Mouse (Mus musculus) liver, embryonic 14.5 days (tissue): ENCODE data around the gene Gm7247. TPM values are rescaled to one million over a fixed set of nuclear protein-coding genes. Genes with fewer than 3 reads are reported as not detected.
"Not testable (repeated sequence)": the region's sequence is repeated elsewhere in the genome, so short reads cannot be mapped to it uniquely, and the experiment has no call there.

Experiments used
- ATAC-seq: fragments of 200-750 bp; cut with Nextera tagmentation; 2 replicates; pipeline ENCODE4 v1.8.0; 2017; ENCODE audit warnings: moderate number of reproducible peaks, mild to moderate bottlenecking, moderate library complexity; ENCODE audit not compliant: insufficient read depth
- DNase-seq, 3 experiments: peaks; one replicate each; pipeline ENCODE4 v3.0.0-alpha.2; 2012 to 2013; ENCODE audit warnings: low read depth in 3 of 3, low spot score in 3 of 3
- H3K27ac ChIP-seq: fragments of 300-500 bp; sonication (generic); 2 replicates; pipeline ENCODE4 v1.5.1; 2014; ENCODE audit warnings: moderate library complexity, mild to moderate bottlenecking, control low read depth, inconsistent platforms
- H3K27me3 ChIP-seq: fragments of 300-500 bp; sonication (generic); 2 replicates; pipeline ENCODE4 v1.6.1; 2014; ENCODE audit warnings: mild to moderate bottlenecking, low read length, moderate library complexity; ENCODE audit not compliant: control insufficient read depth, insufficient read depth
- H3K36me3 ChIP-seq: fragments of 300-500 bp; sonication (generic); replicated peaks from 2 replicates; pipeline ENCODE4 v1.6.1; 2014; ENCODE audit warnings: low read depth; ENCODE audit not compliant: control insufficient read depth, insufficient read depth
- H3K4me1 ChIP-seq, 2 experiments: fragments of 200-500 bp in 1 of 2; fragments of 300-500 bp in 1 of 2; sonication (generic) in 1 of 2; replicated peaks; 2 replicates each; pipeline ENCODE4 v1.6.1; 2012 to 2014; ENCODE audit warnings: antibody characterized with exemption in 1 of 2, inconsistent platforms in 1 of 2, low read length in 1 of 2; ENCODE audit not compliant: control insufficient read depth in 2 of 2, insufficient read depth in 2 of 2
- H3K4me2 ChIP-seq: fragments of 300-500 bp; sonication (generic); 2 replicates; pipeline ENCODE4 v1.6.1; 2014; ENCODE audit warnings: low read depth, mild to moderate bottlenecking, control low read depth, moderate library complexity
- H3K4me3 ChIP-seq, 2 experiments: fragments of 200-500 bp in 1 of 2; fragments of 300-500 bp in 1 of 2; sonication (generic) in 1 of 2; 2 replicates each; pipeline ENCODE4 v1.5.1; 2012 to 2014; ENCODE audit warnings: low read depth in 2 of 2, low read length in 2 of 2, mild to moderate bottlenecking in 2 of 2, control low read depth in 1 of 2, inconsistent platforms in 1 of 2, moderate library complexity in 1 of 2; ENCODE audit not compliant: insufficient read depth in 1 of 2
- H3K9ac ChIP-seq: fragments of 300-500 bp; sonication (generic); replicated peaks from 2 replicates; pipeline ENCODE4 v1.6.1; 2014; ENCODE audit warnings: mild to moderate bottlenecking, control low read depth, moderate library complexity
- H3K9me3 ChIP-seq: fragments of 300-500 bp; sonication (generic); 2 replicates; pipeline ENCODE4 v1.6.1; 2016; ENCODE audit warnings: low read length, mixed read lengths; ENCODE audit not compliant: control insufficient read depth
- CTCF ChIP-seq: IDR thresholded peaks from 2 replicates; pipeline ENCODE4 v1.5.1; 2016; ENCODE audit warnings: antibody characterized with exemption, low read depth, control low read depth
- EP300 ChIP-seq: IDR thresholded peaks from 2 replicates; pipeline ENCODE4 v1.6.1; 2016; ENCODE audit warnings: antibody characterized with exemption, low read depth
- WGBS: fragments of 180-500 bp; shearing (Covaris S2); extraction: QIAGEN DNeasy Blood & Tissue Kit; methylation state at CpG from one replicate; pipeline ENCODE4 v1.1.7; 2014; ENCODE audit not compliant: insufficient replicate concordance; 5-methylcytosine and 5-hydroxymethylcytosine counted together
- polyA plus RNA-seq, 2 experiments: library from polyadenylated mRNA; depleted of rRNA in 1 of 2; stranded (reverse) in 1 of 2; unstranded in 1 of 2; fragments of >200 nt; fragmentation: Nextera tagmentation in 1 of 2; extraction: Ambion mirVana in 1 of 2; gene quantifications; 2 replicates each; pipeline versions ENCODE4 v1.2.1 to v1.2.3; 2012 to 2014

The Gm7247 gene
- polyA plus RNA-seq, 2 experiments = not detected

- H3K4me3 ChIP-seq = no peak overlapping the region
- 24% methylated on average over 2 of the region's 2 CpGs for WGBS
- TF ChIP-seq CTCF = no peak
- no peak for TF ChIP-seq EP300
- no peaks in the 10 kb centered on the region for H3K36me3 ChIP-seq
- no peak overlapping the region for H3K27ac ChIP-seq
- H3K9ac ChIP-seq = no peak overlapping the region
- H3K9me3 ChIP-seq = no peaks in the 10 kb centered on the region
- H3K4me1 ChIP-seq = no peaks in the 10 kb centered on the region
- H3K27me3 ChIP-seq = no peaks in the 10 kb centered on the region
- H3K4me2 ChIP-seq = no peak overlapping the region
- DNase-seq (no peak), ATAC-seq (no peak)
These were observed 62.3 kb downstream of the Gm7247 start for GRCm38 (mm10) chr14:51423885-51424284.

- not testable (repeated sequence) for DNase-seq, H3K9ac ChIP-seq, H3K27ac ChIP-seq, ATAC-seq, H3K27me3 ChIP-seq, H3K4me3 ChIP-seq, H3K36me3 ChIP-seq, H3K4me2 ChIP-seq, H3K9me3 ChIP-seq, H3K4me1 ChIP-seq
These were observed 68.6 kb downstream of the Gm7247 start for GRCm38 (mm10) chr14:51430138-51430537.

GRCm38 (mm10) chr14:51434546-51434945 lies 73.0 kb downstream of the Gm7247 start:
- TF ChIP-seq CTCF (no peak), EP300 (no peak)
- Histone ChIP-seq H3K4me1 (no peaks in the 10 kb centered on the region), H3K27me3 (no peaks in the 10 kb centered on the region), H3K36me3 (no peaks in the 10 kb centered on the region), H3K9ac (no peak overlapping the region), H3K4me2 (no peak overlapping the region), H3K27ac (no peak overlapping the region), H3K9me3 (peaks cover 12% of the 10 kb centered on the region), H3K4me3 (no peak overlapping the region)
- no peak for ATAC-seq
- 79% methylated on average over 16 of the region's 16 CpGs for WGBS
- DNase-seq = no peak

GRCm38 (mm10) chr14:51435020-51435419 lies 73.5 kb downstream of the Gm7247 start:
- WGBS = 83% methylated on average over 26 of the region's 26 CpGs

GRCm38 (mm10) chr14:51438955-51439354 lies 77.4 kb downstream of the Gm7247 start:
- DNase-seq = no peak
- H3K4me3 ChIP-seq = no peak overlapping the region
- H3K4me2 ChIP-seq = no peak overlapping the region
- no peaks in the 10 kb centered on the region for H3K36me3 ChIP-seq
- H3K9ac ChIP-seq = no peak overlapping the region
- no peak for ATAC-seq
- WGBS = 68% methylated on average over 4 of the region's 4 CpGs
- TF ChIP-seq EP300 = no peak
- TF ChIP-seq CTCF = no peak
- peaks cover 12% of the 10 kb centered on the region for H3K9me3 ChIP-seq
- H3K27me3 ChIP-seq = no peaks in the 10 kb centered on the region
- no peak overlapping the region for H3K27ac ChIP-seq
- H3K4me1 ChIP-seq = no peaks in the 10 kb centered on the region

More at GRCm38 (mm10) chr14:51435020-51435419, 73.5 kb downstream of the Gm7247 start:
- Histone ChIP-seq H3K27me3 (no peaks in the 10 kb centered on the region), H3K9me3 (peaks cover 12% of the 10 kb centered on the region), H3K9ac (no peak overlapping the region), H3K36me3 (no peaks in the 10 kb centered on the region), H3K4me2 (no peak overlapping the region), H3K4me1 (no peaks in the 10 kb centered on the region), H3K27ac (no peak overlapping the region), H3K4me3 (no peak overlapping the region)
- ATAC-seq (0 out of 2 replicates have a peak, but pooled peaks have one; percentile 6), DNase-seq (no peak)
- TF ChIP-seq CTCF (no peak), EP300 (no peak)

GRCm38 (mm10) chr14:51451557-51451956 lies 90.0 kb downstream of the Gm7247 start, which contains the start of gene Vmn2r89:
Gene Vmn2r89 (plus strand): TSS chr14:51451857.
- not testable (repeated sequence) for H3K27me3 ChIP-seq, ATAC-seq, H3K9ac ChIP-seq, H3K36me3 ChIP-seq, H3K4me3 ChIP-seq, DNase-seq, H3K27ac ChIP-seq, H3K4me1 ChIP-seq, H3K4me2 ChIP-seq, H3K9me3 ChIP-seq
- 53% methylated on average over 2 of the region's 2 CpGs for WGBS

GRCm38 (mm10) chr14:51480278-51480677 lies 118.7 kb downstream of the Gm7247 start:
- H3K27ac ChIP-seq, H3K9me3 ChIP-seq, H3K4me3 ChIP-seq, H3K27me3 ChIP-seq, ATAC-seq, DNase-seq, H3K4me1 ChIP-seq, H3K9ac ChIP-seq, H3K36me3 ChIP-seq, H3K4me2 ChIP-seq: not testable (repeated sequence)
- WGBS = 64% methylated on average over 10 of the region's 10 CpGs

GRCm38 (mm10) chr14:51481332-51482015 lies 119.9 kb downstream of the Gm7247 start:
- WGBS = 60% methylated on average over 12 of the region's 12 CpGs
- H3K36me3 ChIP-seq, H3K9ac ChIP-seq, ATAC-seq, H3K9me3 ChIP-seq, H3K4me2 ChIP-seq, H3K4me1 ChIP-seq, H3K27ac ChIP-seq, H3K27me3 ChIP-seq, DNase-seq, H3K4me3 ChIP-seq: not testable (repeated sequence)
